Comparison of ENCODE assay signal across 20 mouse cellular contexts in the genomic region with DNA sequence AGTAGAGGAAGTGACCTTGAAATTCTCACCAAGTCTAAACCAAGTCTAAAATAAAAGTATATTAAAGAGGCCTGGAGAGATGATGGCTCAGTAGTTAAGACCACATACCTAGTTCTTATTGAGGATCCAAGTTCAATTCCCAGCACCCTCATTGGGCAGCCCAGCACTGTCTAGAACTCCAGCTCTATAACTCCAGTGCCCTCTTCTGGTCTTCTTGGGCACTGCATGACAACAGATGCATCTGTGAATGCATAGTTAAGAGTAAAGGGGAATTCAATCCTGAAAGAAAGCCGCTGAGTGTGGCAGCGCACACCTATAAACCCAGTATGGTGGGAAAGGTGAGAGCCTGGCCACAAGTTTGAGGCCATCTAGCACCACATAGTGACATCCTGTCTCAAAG. TPM values are rescaled to one million over a fixed set of nuclear protein-coding genes. Genes with fewer than 3 reads are reported as not detected.
DNase-seq lines count a peak whose midpoint lies in the region; ATAC-seq and TF ChIP-seq lines count a peak whose summit lies in the region.
"Had no signal": no experiment of that assay in that cellular context is flagged by ENCODE, and none has a peak within 500 bp of the region (broad histone marks: within the 10 kb centered on the region; RNA-seq: fewer than 3 reads in every experiment).

No protein-coding gene starts in this region.

- H3K9ac ChIP-seq in limb, embryonic 11.5 days (ENCODE audit: low read length), result no peak overlapping the region
- no peak overlapping the region for H3K9ac ChIP-seq in midbrain, postnatal 0 days (replicated peaks; ENCODE audit: low read length, poor library complexity, severe bottlenecking)
- no peak overlapping the region for H3K9ac ChIP-seq in midbrain, embryonic 16.5 days (ENCODE audit: low read depth, low read length)
- H3K9ac ChIP-seq: hindbrain, embryonic 15.5 days; stomach, embryonic 15.5 days had no signal

- H3K4me3 ChIP-seq in gastrocnemius, adult 2 months, result no peak overlapping the region
- no peak overlapping the region for H3K4me3 ChIP-seq in limb, embryonic 11.5 days (ENCODE audit: low read depth, low read length)
- no peak overlapping the region for H3K4me3 ChIP-seq in limb, embryonic 10.5 days
- no peak overlapping the region for H3K4me3 ChIP-seq in midbrain, postnatal 0 days (ENCODE audit: low read depth, low read length)
- no peak overlapping the region for H3K4me3 ChIP-seq in midbrain, embryonic 16.5 days (ENCODE audit: low read depth, low read length)
- H3K4me3 ChIP-seq: forebrain, embryonic 10.5 days; hindbrain, embryonic 15.5 days; megakaryocyte, embryonic 14.5 days; stomach, embryonic 15.5 days had no signal

- no peaks in the 10 kb centered on the region for H3K36me3 ChIP-seq in limb, embryonic 11.5 days (ENCODE audit: control insufficient read depth, insufficient read depth, low read length)
- no peaks in the 10 kb centered on the region for H3K36me3 ChIP-seq in limb, embryonic 10.5 days
- H3K36me3 ChIP-seq in midbrain, postnatal 0 days (ENCODE audit: insufficient read depth, low read length), result no peaks in the 10 kb centered on the region
- H3K36me3 ChIP-seq in midbrain, embryonic 16.5 days (ENCODE audit: control insufficient read depth, insufficient read depth, low read length), result no peaks in the 10 kb centered on the region
- H3K36me3 ChIP-seq: forebrain, embryonic 10.5 days; hindbrain, embryonic 15.5 days; stomach, embryonic 15.5 days had no signal

- H3K27ac ChIP-seq in gastrocnemius, adult 2 months, result no peak overlapping the region
- H3K27ac ChIP-seq in limb, embryonic 11.5 days (replicated peaks; ENCODE audit: low read depth, low read length), result no peak overlapping the region
- H3K27ac ChIP-seq in limb, embryonic 10.5 days, result no peak overlapping the region
- no peak overlapping the region for H3K27ac ChIP-seq in midbrain, postnatal 0 days (ENCODE audit: low read depth, low read length)
- no peak overlapping the region for H3K27ac ChIP-seq in midbrain, embryonic 16.5 days (ENCODE audit: low read length)
- H3K27ac ChIP-seq: forebrain, embryonic 10.5 days; stomach, embryonic 15.5 days had no signal

- peak; percentile 26; the same call in 1 of the 2 replicates for TF ChIP-seq CTCF in gastrocnemius, adult 2 months (IDR thresholded peaks at IDR 0.05)
- peak; percentile 47 for TF ChIP-seq CTCF in midbrain, postnatal 0 days (IDR thresholded peaks at IDR 0.05)

- DNase-seq in gastrocnemius, adult 2 months, result no peak
- no peak for DNase-seq in gastrocnemius, adult 18-20 months (ENCODE audit: low spot score)
- DNase-seq in limb, embryonic 11.5 days (ENCODE audit: low spot score), result peak; percentile 33
- no peak for DNase-seq in limb, embryonic 10.5 days (ENCODE audit: low spot score)
- DNase-seq in midbrain, postnatal 0 days (ENCODE audit: low spot score), result no peak
- DNase-seq in cerebellum, postnatal 36 days, result no peak
- DNase-seq: cerebellum, adult 9-10 months; gastrocnemius, postnatal 36 days; heart, postnatal 14 days; kidney, adult 18-20 months; kidney, postnatal 4 days; right cerebral cortex, adult 18-20 months; spleen, adult 18-20 months had no signal

- H3K4me2 ChIP-seq in limb, embryonic 11.5 days (ENCODE audit: low read depth, severe bottlenecking), result no peak overlapping the region
- H3K4me2 ChIP-seq in midbrain, postnatal 0 days (ENCODE audit: low read depth, low read length, poor library complexity, severe bottlenecking), result no peak overlapping the region
- H3K4me2 ChIP-seq in midbrain, embryonic 16.5 days (ENCODE audit: low read length), result no peak overlapping the region
- H3K4me2 ChIP-seq: heart, embryonic 11.5 days; hindbrain, embryonic 15.5 days; stomach, embryonic 15.5 days had no signal

- no peak for ATAC-seq in limb, embryonic 11.5 days (ENCODE audit: insufficient number of reproducible peaks, low FRiP score, low TSS enrichment, low read depth)
- no peak for ATAC-seq in midbrain, postnatal 0 days (ENCODE audit: low FRiP score)
- ATAC-seq in midbrain, embryonic 16.5 days, result no peak
- ATAC-seq in activated CD4-positive, CD25-positive, alpha-beta regulatory T cell, adult 4 months, result no peak

- intact Hi-C loops in gastrocnemius, adult 2 months (cut with DNase I), result no loop called here

- H3K4me1 ChIP-seq in limb, embryonic 11.5 days (ENCODE audit: control insufficient read depth, insufficient read depth, low read length), result 0 out of 2 replicates have a peak, but pooled peaks cover 2% of the 10 kb centered on the region
- peaks cover 25% of the 10 kb centered on the region for H3K4me1 ChIP-seq in limb, embryonic 10.5 days
- peaks cover 4% of the 10 kb centered on the region; the same call in 1 of the 2 replicates for H3K4me1 ChIP-seq in midbrain, postnatal 0 days (ENCODE audit: insufficient read depth, low read length)
- peaks cover 11% of the 10 kb centered on the region for H3K4me1 ChIP-seq in midbrain, embryonic 16.5 days (ENCODE audit: control insufficient read depth, insufficient read depth, low read length)
- H3K4me1 ChIP-seq: megakaryocyte, embryonic 14.5 days had no signal

- no peaks in the 10 kb centered on the region for H3K9me3 ChIP-seq in limb, embryonic 11.5 days (ENCODE audit: control insufficient read depth, low read length)
- no peaks in the 10 kb centered on the region for H3K9me3 ChIP-seq in limb, embryonic 10.5 days (replicated peaks)
- H3K9me3 ChIP-seq in midbrain, postnatal 0 days (ENCODE audit: low read length), result no peaks in the 10 kb centered on the region
- H3K9me3 ChIP-seq in midbrain, embryonic 16.5 days (replicated peaks; ENCODE audit: control insufficient read depth, low read length, poor library complexity, severe bottlenecking), result no peaks in the 10 kb centered on the region
- H3K9me3 ChIP-seq: hindbrain, embryonic 15.5 days; stomach, embryonic 15.5 days had no signal

- WGBS in limb, embryonic 11.5 days, result 94% methylated on average over 2 of the region's 2 CpGs
- whole genome bisulfite sequencing in limb, embryonic 10.5 days, result 93% methylated on average over 2 of the region's 2 CpGs
- WGBS in midbrain, postnatal 0 days, result 96% methylated on average over 2 of the region's 2 CpGs
- WGBS in midbrain, embryonic 16.5 days, result 98% methylated on average over 2 of the region's 2 CpGs

- no peaks in the 10 kb centered on the region for H3K27me3 ChIP-seq in limb, embryonic 11.5 days (ENCODE audit: control insufficient read depth, insufficient read depth, low read length)
- H3K27me3 ChIP-seq in limb, embryonic 10.5 days (ENCODE audit: low read depth, poor library complexity, severe bottlenecking), result no peaks in the 10 kb centered on the region
- no peaks in the 10 kb centered on the region for H3K27me3 ChIP-seq in midbrain, postnatal 0 days (ENCODE audit: insufficient read depth, low read length)
- H3K27me3 ChIP-seq in midbrain, embryonic 16.5 days (ENCODE audit: control insufficient read depth, insufficient read depth, low read depth, low read length), result no peaks in the 10 kb centered on the region
- H3K27me3 ChIP-seq: hindbrain, embryonic 15.5 days; stomach, embryonic 15.5 days had no signal

RNA-seq across cellular contexts. Expression of a gene that starts 20.5 kb away (rescaled TPM):
- under 1 TPM in 1 of 2 experiments, not detected in 1; 0.22 TPM for total RNA-seq in gastrocnemius, adult 2 months (2021)
- under 1 TPM; 0.30 to 0.52 TPM for total RNA-seq in gastrocnemius, adult 18-20 months (2021)
- polyA plus RNA-seq in limb, embryonic 11.5 days (2014; fragmentation: Nextera tagmentation; extraction: Ambion mirVana), result 0.04 TPM in 1 of 2 replicates, not detected in the other
- polyA plus RNA-seq in limb, embryonic 10.5 days (2016; fragmentation: Nextera tagmentation; extraction: Ambion mirVana), result 0.11 and 0.19 TPM in 2 replicates
- total RNA-seq in midbrain, postnatal 0 days (2014; rRNA removed), result 1.1 and 1.4 TPM in 2 replicates
- polyA plus RNA-seq in midbrain, postnatal 0 days (2015; fragmentation: Nextera tagmentation; extraction: Ambion mirVana), result 0.25 and 0.36 TPM in 2 replicates
- polyA plus RNA-seq in midbrain, embryonic 16.5 days (2015; fragmentation: Nextera tagmentation; extraction: Ambion mirVana), result 0.34 and 0.39 TPM in 2 replicates
- polyA plus RNA-seq in activated CD4-positive, CD25-positive, alpha-beta regulatory T cell, adult 4 months (2017; shearing (Covaris generic)), result not detected
